Mouse (Mus musculus): ENCODE results near the gene Rbfox1. TPM values are rescaled to one million over a fixed set of nuclear protein-coding genes. Genes with fewer than 3 reads are reported as not detected.

Rbfox1 gene
- polyA plus RNA-seq, 1 experiment from 2014 or later: 4.3 TPM

GRCm38 (mm10) chr16:6962508-6962907, 1077.4 kb downstream of the Rbfox1 start:
- WGBS: 37% methylated on average over 5 of the region's 5 CpGs
- no peak for ATAC-seq (ENCODE audit: insufficient number of reproducible peaks, low FRiP score, low TSS enrichment, low read depth)
- Histone ChIP-seq H3K36me3 (no peaks in the 10 kb centered on the region), H3K4me2 (replicated peaks) (no peak overlapping the region), H3K4me3 (replicated peaks) (no peak overlapping the region), H3K9me3 (replicated peaks) (no peaks in the 10 kb centered on the region), H3K27ac (replicated peaks) (no peak overlapping the region), H3K4me1 (no peaks in the 10 kb centered on the region), H3K27me3 (no peaks in the 10 kb centered on the region), H3K9ac (no peak overlapping the region)

GRCm38 (mm10) chr16:6963533-6963932, 1078.4 kb downstream of the Rbfox1 start:
- 77% methylated on average over 4 of the region's 4 CpGs for WGBS
- ATAC-seq (ENCODE audit: insufficient number of reproducible peaks, low FRiP score, low TSS enrichment, low read depth): no peak
- Histone ChIP-seq H3K4me2 (replicated peaks) (no peak overlapping the region), H3K36me3 (no peaks in the 10 kb centered on the region), H3K27ac (replicated peaks) (no peak overlapping the region), H3K27me3 (no peaks in the 10 kb centered on the region), H3K4me1 (no peaks in the 10 kb centered on the region), H3K9ac (no peak overlapping the region), H3K9me3 (replicated peaks) (no peaks in the 10 kb centered on the region), H3K4me3 (replicated peaks) (no peak overlapping the region)

GRCm38 (mm10) chr16:6964720-6965583, 1079.8 kb downstream of the Rbfox1 start:
- Histone ChIP-seq H3K4me1 (no peaks in the 10 kb centered on the region), H3K27me3 (no peaks in the 10 kb centered on the region), H3K27ac (replicated peaks) (no peak overlapping the region), H3K9ac (no peak overlapping the region), H3K4me2 (replicated peaks) (no peak overlapping the region), H3K4me3 (replicated peaks) (no peak overlapping the region), H3K9me3 (replicated peaks) (no peaks in the 10 kb centered on the region), H3K36me3 (no peaks in the 10 kb centered on the region)
- no peak for ATAC-seq (ENCODE audit: insufficient number of reproducible peaks, low FRiP score, low TSS enrichment, low read depth)
- WGBS: 7% methylated on average over 8 of the region's 8 CpGs

GRCm38 (mm10) chr16:6969986-6970385, 1084.8 kb downstream of the Rbfox1 start:
- Histone ChIP-seq H3K27me3 (no peaks in the 10 kb centered on the region), H3K9me3 (replicated peaks) (no peaks in the 10 kb centered on the region), H3K9ac (no peak overlapping the region), H3K4me1 (no peaks in the 10 kb centered on the region), H3K4me2 (replicated peaks) (no peak overlapping the region), H3K4me3 (replicated peaks) (no peak overlapping the region), H3K36me3 (no peaks in the 10 kb centered on the region), H3K27ac (replicated peaks) (no peak overlapping the region)
- ATAC-seq (ENCODE audit: insufficient number of reproducible peaks, low FRiP score, low TSS enrichment, low read depth): no peak
- 70% methylated on average over 4 of the region's 4 CpGs for WGBS

- no peak overlapping the region for H3K4me3 ChIP-seq (replicated peaks)
- WGBS: 84% methylated on average over 7 of the region's 7 CpGs
Measured at GRCm38 (mm10) chr16:6976341-6976740, 1091.2 kb downstream of the Rbfox1 start.

GRCm38 (mm10) chr16:6983947-6984346, 1098.8 kb downstream of the Rbfox1 start:
- WGBS: 95% methylated on average over 2 of the region's 2 CpGs
- no peaks in the 10 kb centered on the region for H3K36me3 ChIP-seq
- H3K27ac ChIP-seq (replicated peaks): no peak overlapping the region
- H3K4me3 ChIP-seq (replicated peaks): no peak overlapping the region
- H3K4me2 ChIP-seq (replicated peaks): no peak overlapping the region
- no peaks in the 10 kb centered on the region for H3K9me3 ChIP-seq (replicated peaks)
- H3K4me1 ChIP-seq: no peaks in the 10 kb centered on the region
- no peak overlapping the region for H3K9ac ChIP-seq
- ATAC-seq (ENCODE audit: insufficient number of reproducible peaks, low FRiP score, low TSS enrichment, low read depth): no peak
- no peaks in the 10 kb centered on the region for H3K27me3 ChIP-seq

More at GRCm38 (mm10) chr16:6976341-6976740, 1091.2 kb downstream of the Rbfox1 start:
- no peak overlapping the region for H3K27ac ChIP-seq (replicated peaks)
- H3K27me3 ChIP-seq: no peaks in the 10 kb centered on the region
- no peaks in the 10 kb centered on the region for H3K9me3 ChIP-seq (replicated peaks)
- H3K4me1 ChIP-seq: no peaks in the 10 kb centered on the region
- no peak overlapping the region for H3K9ac ChIP-seq
- no peaks in the 10 kb centered on the region for H3K36me3 ChIP-seq
- ATAC-seq (ENCODE audit: insufficient number of reproducible peaks, low FRiP score, low TSS enrichment, low read depth): no peak
- no peak overlapping the region for H3K4me2 ChIP-seq (replicated peaks)

- no peak for ATAC-seq (ENCODE audit: insufficient number of reproducible peaks, low FRiP score, low TSS enrichment, low read depth)
- Histone ChIP-seq H3K9ac (no peak overlapping the region), H3K27me3 (no peaks in the 10 kb centered on the region), H3K9me3 (replicated peaks) (no peaks in the 10 kb centered on the region), H3K4me1 (no peaks in the 10 kb centered on the region), H3K27ac (replicated peaks) (no peak overlapping the region), H3K36me3 (no peaks in the 10 kb centered on the region), H3K4me2 (replicated peaks) (no peak overlapping the region), H3K4me3 (replicated peaks) (no peak overlapping the region)
Measured at GRCm38 (mm10) chr16:6986031-6986430, 1100.9 kb downstream of the Rbfox1 start.

GRCm38 (mm10) chr16:6986494-6986893, 1101.3 kb downstream of the Rbfox1 start:
- Histone ChIP-seq H3K9ac (no peak overlapping the region), H3K4me2 (replicated peaks) (no peak overlapping the region), H3K36me3 (no peaks in the 10 kb centered on the region), H3K27ac (replicated peaks) (no peak overlapping the region), H3K27me3 (no peaks in the 10 kb centered on the region), H3K4me1 (no peaks in the 10 kb centered on the region), H3K4me3 (replicated peaks) (no peak overlapping the region), H3K9me3 (replicated peaks) (no peaks in the 10 kb centered on the region)
- ATAC-seq (ENCODE audit: insufficient number of reproducible peaks, low FRiP score, low TSS enrichment, low read depth): no peak
- WGBS: 55% methylated on average over 2 of the region's 2 CpGs

- Histone ChIP-seq H3K4me2 (replicated peaks) (no peak overlapping the region), H3K36me3 (no peaks in the 10 kb centered on the region), H3K4me3 (replicated peaks) (no peak overlapping the region), H3K9ac (no peak overlapping the region), H3K9me3 (replicated peaks) (no peaks in the 10 kb centered on the region), H3K4me1 (no peaks in the 10 kb centered on the region), H3K27me3 (no peaks in the 10 kb centered on the region), H3K27ac (replicated peaks) (no peak overlapping the region)
- WGBS: 65% methylated on average over 5 of the region's 5 CpGs
- ATAC-seq (ENCODE audit: insufficient number of reproducible peaks, low FRiP score, low TSS enrichment, low read depth): no peak
Measured at GRCm38 (mm10) chr16:6992251-6992650, 1107.1 kb downstream of the Rbfox1 start.

GRCm38 (mm10) chr16:6993180-6993579, 1108.0 kb downstream of the Rbfox1 start:
- no peak for ATAC-seq (ENCODE audit: insufficient number of reproducible peaks, low FRiP score, low TSS enrichment, low read depth)
- no peaks in the 10 kb centered on the region for H3K4me1 ChIP-seq
- H3K9ac ChIP-seq: no peak overlapping the region
- no peaks in the 10 kb centered on the region for H3K36me3 ChIP-seq
- no peaks in the 10 kb centered on the region for H3K27me3 ChIP-seq
- no peak overlapping the region for H3K27ac ChIP-seq (replicated peaks)
- H3K9me3 ChIP-seq (replicated peaks): no peaks in the 10 kb centered on the region
- 29% methylated on average over 2 of the region's 2 CpGs for WGBS
- no peak overlapping the region for H3K4me3 ChIP-seq (replicated peaks)
- no peak overlapping the region for H3K4me2 ChIP-seq (replicated peaks)

- H3K4me3 ChIP-seq (replicated peaks): no peak overlapping the region
- no peak overlapping the region for H3K4me2 ChIP-seq (replicated peaks)
- no peak for ATAC-seq (ENCODE audit: insufficient number of reproducible peaks, low FRiP score, low TSS enrichment, low read depth)
- H3K36me3 ChIP-seq: no peaks in the 10 kb centered on the region
- 53% methylated on average over 4 of the region's 4 CpGs for WGBS
- H3K9ac ChIP-seq: no peak overlapping the region
- no peaks in the 10 kb centered on the region for H3K4me1 ChIP-seq
- no peaks in the 10 kb centered on the region for H3K9me3 ChIP-seq (replicated peaks)
- no peaks in the 10 kb centered on the region for H3K27me3 ChIP-seq
- no peak overlapping the region for H3K27ac ChIP-seq (replicated peaks)
Measured at GRCm38 (mm10) chr16:6997109-6997508, 1112.0 kb downstream of the Rbfox1 start.

- Histone ChIP-seq H3K4me1 (no peaks in the 10 kb centered on the region), H3K9me3 (replicated peaks) (no peaks in the 10 kb centered on the region), H3K27ac (replicated peaks) (no peak overlapping the region), H3K36me3 (no peaks in the 10 kb centered on the region), H3K9ac (no peak overlapping the region), H3K27me3 (no peaks in the 10 kb centered on the region), H3K4me3 (replicated peaks) (no peak overlapping the region), H3K4me2 (replicated peaks) (no peak overlapping the region)
- ATAC-seq (ENCODE audit: insufficient number of reproducible peaks, low FRiP score, low TSS enrichment, low read depth): no peak
- 72% methylated on average over 7 of the region's 7 CpGs for WGBS
Measured at GRCm38 (mm10) chr16:6997834-6998233, 1112.7 kb downstream of the Rbfox1 start.
